Mouse (Mus musculus) hematopoietic stem cell, adult 5-6 weeks (primary cell): Measurements from ENCODE around the gene Camp. TPM values are rescaled to one million over a fixed set of nuclear protein-coding genes. Genes with fewer than 3 reads are reported as not detected.
A peak's percentile ranks its signal among the peaks of the same experiment; 100 is the strongest.

Source experiments
- ATAC-seq, 2 experiments: fragments of 125-278 bp in 1 of 2; replicated peaks in 1 of 2; 2 replicates each; pipeline ENCODE4 v1.8.0; 2016 to 2017; ENCODE audit warnings: inconsistent platforms in 2 of 2, mild to moderate bottlenecking in 2 of 2, moderate number of reproducible peaks in 2 of 2, low read depth in 1 of 2, moderate TSS enrichment in 1 of 2; ENCODE audit not compliant: low FRiP score in 2 of 2, poor library complexity in 2 of 2, severe bottlenecking in 2 of 2, insufficient read depth in 1 of 2, low TSS enrichment in 1 of 2
- total RNA-seq: library from RNA; stranded (forward); fragments of 172-1452, 232-1000 nt; gene quantifications from 2 replicates; pipeline ENCODE4 v1.2.3, GENCODE M21; 2017

Camp gene
- total RNA-seq, result 230 and 773 TPM in 2 replicates

DNA sequence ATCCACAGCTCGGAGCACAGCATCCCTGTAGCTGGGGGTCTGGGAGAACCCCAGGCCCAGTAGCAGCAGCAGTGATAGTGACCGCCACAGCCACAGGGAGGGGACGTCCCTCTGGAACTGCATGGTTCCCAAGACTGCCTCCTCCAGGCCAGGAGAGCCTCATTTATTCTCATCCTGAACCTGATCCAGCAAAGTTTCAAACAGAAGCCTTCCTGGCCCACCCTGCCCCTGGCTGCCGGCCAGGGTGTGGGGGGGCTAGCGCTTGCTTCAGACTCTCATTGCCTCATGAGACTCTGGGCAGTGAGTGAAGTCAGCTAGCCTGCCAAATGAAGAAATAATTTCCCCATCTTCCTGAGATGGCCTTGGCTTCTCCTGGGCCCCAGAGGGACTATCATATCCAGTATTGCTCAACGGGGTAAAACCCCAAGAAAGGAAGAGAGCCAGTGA is at the start of gene Camp:
Camp (minus strand) TSS at position 306 of the 447 bp plus-strand sequence.
- peak; percentile 55 to 60; a peak in 3 of 4 replicates for ATAC-seq

DNA sequence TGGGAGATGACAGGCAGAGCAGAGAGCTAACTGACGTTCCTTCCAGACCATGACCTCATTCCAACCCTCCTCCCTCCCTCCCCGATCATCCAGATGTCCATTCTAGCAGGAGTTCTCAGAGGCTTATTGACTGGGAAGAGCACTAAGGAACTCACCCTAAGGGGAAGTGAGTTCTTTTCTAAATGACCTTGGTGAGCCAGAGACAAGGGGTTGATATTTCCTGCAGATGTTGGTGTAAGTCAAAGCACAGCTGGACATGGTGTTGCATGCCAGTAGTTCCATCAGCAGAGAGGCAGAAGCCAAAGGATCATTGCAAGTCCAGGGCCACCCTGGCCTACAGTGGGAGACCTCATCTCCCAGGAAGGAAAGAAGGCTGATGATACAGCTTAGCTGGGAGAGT is 48.6 kb upstream of the Camp start:
- no peak for ATAC-seq

DNA sequence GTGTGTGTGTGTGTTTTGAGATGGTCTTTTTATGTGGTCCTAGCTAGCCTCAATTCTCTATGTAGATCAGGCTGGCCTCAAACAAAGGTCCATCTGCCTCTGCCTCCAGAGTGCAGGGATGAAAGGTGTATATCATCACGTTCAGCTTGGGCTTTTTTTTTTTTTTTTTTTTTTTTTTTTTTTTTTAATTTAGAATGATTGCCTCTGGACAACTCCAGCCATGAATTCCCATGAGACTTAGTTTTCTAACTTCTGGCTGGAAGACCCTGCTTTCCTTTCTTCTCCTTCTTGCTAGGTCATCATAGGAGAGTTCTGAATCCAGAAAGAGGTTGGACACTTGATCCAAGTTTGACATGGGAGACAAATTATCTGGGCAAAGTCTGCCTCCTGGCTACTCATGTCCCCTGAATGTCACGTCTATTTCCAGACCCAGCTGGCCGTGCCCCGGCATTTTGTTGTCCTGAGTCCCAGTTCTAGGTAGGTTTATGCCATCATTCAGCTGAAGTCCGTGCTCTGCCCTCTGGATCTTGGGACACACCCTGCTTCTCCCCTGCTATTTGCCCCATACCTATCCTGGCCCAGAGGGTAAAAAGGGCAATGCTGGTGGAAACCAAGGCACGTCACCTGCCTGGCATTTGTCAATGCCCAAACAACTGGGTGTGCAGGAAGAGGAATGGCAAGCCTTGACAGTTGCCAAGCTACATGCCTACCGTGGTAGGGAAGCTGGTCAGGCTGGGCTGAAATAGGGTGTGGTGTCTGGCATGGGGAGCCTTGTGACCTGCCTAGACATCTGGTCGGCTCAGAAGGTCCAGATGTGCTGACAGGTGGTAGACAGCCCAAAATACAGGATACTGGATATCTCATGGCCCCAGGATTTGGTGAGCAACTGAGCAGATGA is 47.1 kb upstream of the Camp start:
- ATAC-seq, result no peak

DNA sequence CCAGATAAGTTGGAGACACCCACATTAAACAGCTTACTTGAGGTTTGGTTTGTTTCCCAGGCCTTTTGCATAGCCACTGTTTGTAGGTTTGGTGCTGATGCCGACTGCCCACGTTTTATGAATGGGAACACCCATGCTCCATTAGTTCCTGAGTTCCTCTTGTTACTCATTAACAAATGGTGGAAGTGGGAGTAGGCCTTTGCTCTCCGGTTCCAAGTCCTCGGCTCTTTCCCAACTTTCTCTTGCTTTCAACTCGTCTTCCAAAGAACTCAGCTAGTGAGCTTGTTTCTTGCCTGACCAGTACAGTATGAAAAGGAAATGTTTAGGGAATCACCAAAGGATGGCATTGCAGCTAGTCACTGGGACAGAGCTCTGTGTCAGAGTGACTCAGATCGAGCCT is 46.2 kb upstream of the Camp start:
- ATAC-seq, result no peak

DNA sequence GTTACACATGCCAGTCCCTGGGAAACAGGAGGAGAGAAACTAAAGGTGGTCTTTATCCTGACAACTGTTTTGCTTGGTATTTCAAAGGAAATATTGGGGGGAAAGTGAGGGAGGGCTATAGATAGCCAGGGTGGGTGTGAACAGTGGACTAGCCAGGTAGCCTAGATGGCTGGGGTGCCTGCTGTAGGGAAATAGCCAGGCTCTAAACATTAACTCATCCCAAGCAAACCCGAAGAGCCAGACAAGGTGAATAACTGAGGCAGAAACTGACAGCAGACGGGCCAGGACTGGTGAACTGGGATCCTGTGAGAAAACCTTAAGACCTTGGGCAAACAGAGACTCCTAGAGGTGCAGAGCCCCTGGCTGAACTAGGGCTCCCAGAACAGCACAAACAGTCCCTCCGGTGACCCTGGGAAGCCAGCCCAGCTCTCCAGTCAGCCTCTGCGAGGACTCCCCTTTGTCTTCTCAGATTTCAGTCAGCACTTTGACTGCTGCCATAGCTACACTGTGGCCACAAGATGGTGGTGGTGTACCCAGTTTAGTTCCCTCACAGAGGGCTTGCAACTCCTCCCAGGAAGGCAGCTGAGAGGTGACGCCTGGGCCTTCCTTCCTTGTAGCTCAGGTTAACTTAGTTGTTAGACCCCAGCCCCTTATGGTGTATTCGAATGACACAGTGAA is 45.1 kb upstream of the Camp start:
- peak; percentile 92 to 95 for ATAC-seq

DNA sequence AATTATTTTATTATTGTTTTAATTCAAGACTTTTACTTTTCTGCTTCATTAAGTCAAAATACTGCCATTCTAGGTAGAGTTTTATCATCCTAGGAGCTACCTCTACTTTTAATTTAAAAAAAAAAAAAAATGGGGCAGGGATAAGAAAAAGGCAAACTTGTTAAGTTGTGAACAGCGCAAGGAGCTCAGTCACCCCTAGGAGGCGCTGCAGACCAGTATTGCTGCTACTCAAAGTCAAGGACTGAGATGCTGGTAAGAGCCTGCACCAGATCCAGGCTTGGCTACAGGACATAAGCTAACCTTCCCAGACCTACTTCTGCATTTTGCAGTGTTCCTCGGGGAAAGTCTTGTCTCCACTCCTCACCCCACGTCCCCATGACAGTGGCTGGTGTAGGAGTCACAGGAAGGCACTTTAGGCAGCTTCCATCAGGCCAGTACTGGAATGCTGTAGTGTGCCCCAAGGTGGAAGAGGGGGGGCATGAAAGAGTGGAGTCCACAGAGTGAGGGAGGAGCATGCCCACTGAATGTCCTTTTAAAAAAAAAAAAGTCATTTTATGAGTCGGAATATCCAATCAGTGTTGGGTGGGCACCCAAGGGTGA is 43.3 kb upstream of the Camp start:
- ATAC-seq, result peak; percentile 51 to 62; a peak in 3 of 4 replicates

DNA sequence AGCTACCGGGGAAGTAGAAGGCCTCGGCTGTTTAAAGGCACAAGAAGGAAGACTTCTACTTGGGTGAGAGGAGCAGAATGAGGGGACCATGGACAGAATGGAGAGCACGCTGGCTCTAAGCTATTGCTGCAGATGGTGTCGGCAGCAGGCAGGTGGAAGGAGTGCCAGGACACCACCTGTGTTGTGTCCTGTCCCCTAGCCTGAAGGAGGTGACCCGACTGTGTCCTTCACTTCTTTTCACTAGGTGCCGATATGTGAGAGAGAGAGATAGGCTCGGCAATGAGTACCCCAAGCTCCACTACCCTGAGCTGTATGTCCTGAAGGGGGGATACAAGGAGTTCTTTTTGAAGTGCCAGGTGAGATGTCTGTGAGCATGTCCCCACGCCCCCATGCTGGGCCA is 42.1 kb upstream of the Camp start:
- ATAC-seq, result no peak

DNA sequence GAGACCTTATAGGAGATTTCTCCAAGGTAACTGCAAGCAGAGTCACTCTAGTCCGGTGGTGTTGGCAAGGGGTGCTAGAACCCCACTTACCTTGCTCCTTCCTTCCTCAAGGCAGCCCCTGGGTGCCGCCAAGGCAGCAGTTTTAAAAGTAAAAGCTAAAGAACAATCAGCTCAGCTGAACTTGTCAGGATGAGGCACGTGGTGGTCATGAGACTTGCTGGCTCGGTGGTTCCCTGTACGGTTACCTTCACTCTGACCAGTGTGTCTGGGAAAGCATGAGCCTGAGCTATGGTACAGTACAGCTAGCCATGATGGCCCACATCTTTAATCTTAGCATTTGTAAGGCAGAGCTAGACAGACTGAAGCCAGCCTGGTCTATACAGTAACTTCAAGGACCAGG is 37.9 kb upstream of the Camp start:
- ATAC-seq, result no peak

DNA sequence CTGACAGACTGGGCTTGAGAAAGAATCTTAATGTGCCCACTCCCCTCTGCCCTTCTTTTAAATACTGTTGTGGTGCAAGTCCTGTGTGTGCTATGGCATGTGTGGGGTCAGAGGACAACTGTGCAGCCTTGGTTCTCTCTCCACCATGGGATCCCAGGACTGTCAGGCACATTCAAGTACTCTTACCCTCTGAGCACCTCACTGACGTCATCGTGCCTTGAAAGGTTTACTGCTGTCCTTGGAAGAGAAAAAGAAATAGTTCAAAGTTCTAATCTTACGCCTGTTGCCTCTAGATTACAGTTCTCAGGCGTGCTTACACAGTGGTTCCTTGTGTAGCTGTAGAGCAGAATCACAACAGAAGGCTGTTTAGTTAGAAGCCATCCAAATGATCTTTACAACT is 36.8 kb upstream of the Camp start:
- no peak for ATAC-seq

DNA sequence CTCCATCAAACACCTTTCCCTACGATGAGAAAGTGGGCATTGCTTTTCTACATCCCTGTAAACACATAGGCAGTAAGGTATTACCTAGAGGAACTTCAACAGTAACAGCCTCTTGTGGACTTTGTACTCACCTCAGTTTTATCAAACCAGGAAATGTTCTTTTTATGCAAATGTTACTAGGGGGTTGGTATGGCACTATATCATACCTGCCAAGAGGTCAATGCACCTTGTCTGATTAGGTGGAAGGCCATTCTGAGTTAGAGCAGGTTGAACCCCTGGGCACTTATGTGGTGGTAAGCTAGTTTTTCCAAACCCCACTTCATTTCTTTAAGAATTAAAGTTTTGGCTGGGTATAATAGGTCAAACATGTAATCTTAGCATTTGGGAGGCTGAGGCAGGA is 29.9 kb upstream of the Camp start:
- no peak for ATAC-seq

DNA sequence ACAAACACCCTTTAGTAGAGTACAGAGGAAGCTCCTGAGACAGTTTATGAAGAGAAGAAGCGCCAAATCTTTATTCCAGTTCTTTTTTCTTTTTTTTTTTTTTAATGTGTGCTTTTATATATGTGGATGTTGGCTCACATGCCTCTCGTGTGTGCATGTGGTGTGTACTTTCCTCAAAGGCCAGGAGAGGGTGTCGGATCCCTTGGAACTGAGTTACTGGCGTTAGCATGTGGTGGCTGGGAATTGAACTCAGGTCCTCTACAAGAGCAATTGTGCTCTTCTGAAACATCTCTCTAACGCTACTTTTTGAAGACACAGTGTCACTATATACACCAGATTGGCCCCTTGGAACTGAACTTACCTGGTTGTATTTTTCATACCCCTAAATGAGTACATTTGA is 28.2 kb upstream of the Camp start:
- ATAC-seq, result no peak

DNA sequence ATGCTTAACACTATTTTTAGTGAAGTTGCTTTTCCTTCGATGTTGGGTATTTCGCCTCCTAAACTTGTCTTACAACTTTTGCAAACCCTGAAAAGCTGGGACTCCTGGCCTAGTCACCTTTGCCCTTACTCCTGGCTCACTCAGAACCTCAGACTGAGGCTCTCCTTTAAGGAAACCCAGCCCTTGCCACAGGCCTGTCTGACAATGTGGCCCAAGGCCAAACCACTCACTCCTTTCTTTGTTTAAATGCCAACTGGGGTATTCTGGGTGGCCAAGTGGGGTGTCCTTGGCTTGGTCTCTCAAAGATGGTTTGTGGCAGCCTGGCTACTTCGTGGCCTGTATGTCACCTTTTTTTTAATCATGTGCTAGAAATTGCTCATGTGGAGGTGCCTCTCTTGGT is 27.3 kb upstream of the Camp start:
- no peak for ATAC-seq

DNA sequence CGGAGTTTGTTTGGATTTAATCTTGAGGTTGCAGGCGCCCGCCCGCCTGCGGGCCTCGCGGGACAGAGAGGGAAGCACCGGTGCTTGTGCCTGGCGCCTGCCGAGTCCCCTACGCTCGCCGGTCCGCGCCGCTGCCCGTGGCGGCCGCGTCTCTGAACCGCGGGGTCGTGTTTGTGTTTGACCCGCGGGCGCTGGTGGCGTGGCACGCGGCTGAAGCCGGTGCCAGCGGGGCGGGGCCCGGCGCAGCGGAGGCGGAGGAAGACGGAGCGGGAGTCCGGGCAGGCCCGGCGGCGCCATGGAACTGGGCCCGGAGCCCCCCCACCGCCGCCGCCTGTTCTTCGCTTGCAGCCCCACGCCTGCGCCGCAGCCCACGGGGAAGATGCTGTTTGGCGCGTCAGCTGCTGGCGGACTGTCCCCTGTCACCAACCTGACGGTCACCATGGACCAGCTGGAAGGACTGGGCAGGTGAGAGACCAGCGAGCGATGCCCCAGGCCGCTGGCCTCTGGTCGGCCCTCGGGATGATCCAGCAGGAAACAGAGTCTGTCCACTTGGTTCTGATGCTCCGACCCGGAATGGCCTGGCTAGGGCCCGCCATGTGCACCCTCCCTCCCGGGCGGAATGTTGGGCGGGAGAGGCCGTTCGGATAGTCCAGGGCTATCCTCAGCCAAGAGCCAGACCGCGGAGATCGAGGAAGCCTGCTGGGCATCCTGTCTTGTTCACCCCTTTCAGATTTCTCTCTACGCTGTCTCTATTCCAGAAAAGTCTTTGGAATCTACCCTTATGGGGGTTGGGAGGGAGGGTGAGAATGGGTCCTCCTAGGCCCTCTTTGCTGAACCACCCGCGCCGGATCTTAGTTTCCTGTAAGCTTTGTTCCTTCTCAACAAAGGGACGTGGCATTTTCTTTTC is 26.5 kb upstream of the Camp start:
- peak; percentile 1 to 32; a peak in 3 of 4 replicates for ATAC-seq

DNA sequence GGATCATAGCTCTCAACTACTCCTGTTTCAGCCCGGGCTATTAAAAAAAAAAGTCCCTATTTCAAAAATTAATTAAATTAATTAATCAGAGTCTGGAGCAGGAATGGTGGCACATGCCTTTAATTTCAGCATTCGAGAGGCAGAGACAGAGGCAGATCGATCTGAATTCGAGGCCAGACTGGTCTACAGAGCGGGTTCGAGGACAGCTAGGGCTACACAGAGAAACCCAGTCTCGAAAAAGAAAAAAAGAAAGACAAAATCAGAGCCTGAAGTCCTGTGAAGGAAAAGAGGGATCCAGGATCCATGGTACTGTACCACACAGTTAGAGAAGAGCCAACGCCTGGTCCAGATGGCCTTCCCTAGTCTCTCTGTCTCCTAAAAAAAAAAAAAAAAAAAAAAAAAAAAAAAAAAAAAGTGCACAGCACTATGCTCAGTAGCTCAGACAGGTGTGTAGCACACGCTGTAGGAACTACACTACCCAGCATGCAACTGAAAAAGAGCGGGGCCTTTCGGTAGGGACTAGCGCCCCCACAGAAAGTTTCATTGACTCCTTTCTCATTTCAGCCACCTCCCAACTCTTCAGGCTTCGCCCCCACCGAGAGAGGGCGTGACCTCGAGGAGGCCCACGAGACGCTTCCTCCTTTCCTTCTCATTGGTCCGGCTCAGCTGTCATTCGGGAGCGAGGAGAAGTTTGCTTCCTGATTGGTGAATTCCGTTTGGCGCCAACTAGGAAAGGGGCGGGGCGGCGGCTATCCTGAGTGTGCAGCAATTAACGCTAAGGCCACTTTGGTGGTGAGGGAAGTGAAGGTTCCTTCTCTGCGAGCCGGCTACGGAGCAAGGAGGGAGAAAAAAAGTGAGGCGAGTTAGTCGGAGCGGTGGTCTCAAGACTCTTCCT is 25.6 kb upstream of the Camp start, which contains the start of gene Cdc25a:
Cdc25a (plus strand) TSS at position 783 of the 895 bp plus-strand sequence.
- ATAC-seq, result peak; percentile 98 to 99

DNA sequence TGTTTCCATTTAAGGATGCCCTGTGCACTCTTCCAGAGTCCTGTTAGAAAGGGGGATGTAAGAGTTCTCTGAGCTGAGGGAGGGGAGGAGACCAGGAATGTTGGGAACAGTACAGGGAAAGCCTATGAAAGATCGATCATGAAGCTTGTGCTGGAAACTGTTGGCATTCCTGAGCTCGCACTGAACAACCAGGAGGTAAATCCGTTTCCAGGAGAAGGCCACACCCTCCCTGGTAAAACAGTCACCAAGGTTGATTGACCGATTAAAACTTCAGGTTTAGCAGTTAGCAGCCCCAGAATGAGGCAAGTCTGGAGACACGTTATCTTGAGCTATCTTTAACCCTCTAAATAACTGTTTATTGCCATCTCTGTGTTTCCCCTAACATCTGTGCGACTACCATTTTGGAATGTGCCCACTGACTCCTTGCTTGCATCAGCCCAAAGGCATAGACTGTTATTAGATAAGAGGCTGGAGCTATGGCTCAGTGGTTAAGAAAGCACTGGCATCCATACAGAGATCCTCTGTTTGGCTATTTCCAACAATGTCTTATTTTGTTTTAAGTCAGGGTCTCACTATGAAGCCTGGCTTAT is 21.7 kb upstream of the Camp start:
- ATAC-seq, result no peak

DNA sequence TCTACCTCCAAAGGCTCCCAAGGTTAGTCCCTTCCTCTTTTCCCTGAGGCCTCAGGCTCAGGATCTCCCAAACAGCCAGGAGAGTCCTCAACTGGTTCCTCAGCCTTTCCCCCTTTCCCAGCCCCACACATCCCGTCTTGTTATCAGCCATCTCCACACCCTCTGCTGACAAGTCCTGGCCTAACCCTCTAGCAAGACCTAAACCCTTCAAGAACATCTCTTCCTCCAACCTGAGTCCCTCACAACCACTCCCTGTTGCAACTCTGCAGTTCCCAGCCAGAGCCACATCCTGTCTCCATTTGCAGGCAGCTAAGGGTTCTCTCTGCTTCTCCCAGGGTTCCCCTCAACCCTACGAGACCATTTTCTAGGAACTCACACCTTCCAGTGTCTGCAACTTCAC is 16.8 kb upstream of the Camp start:
- no peak for ATAC-seq
